Mouse (Mus musculus) lung, embryonic 14.5 days (tissue): ENCODE results near the gene Fcrla. TPM values are rescaled to one million over a fixed set of nuclear protein-coding genes. Genes with fewer than 3 reads are reported as not detected.

Experiments
- ATAC-seq: fragments of 200-750 bp; cut with Nextera tagmentation; 2 replicates; pipeline ENCODE4 v1.8.0; 2017; ENCODE audit warnings: mild to moderate bottlenecking, moderate TSS enrichment, moderate library complexity; ENCODE audit not compliant: insufficient read depth
- DNase-seq: peaks from one replicate; pipeline ENCODE4 v3.0.0-alpha.2; 2015
- H3K27ac ChIP-seq: fragments of 300-500 bp; sonication (generic); 2 replicates; pipeline ENCODE4 v1.5.1; 2014; ENCODE audit warnings: low read depth, mild to moderate bottlenecking, moderate library complexity
- H3K27me3 ChIP-seq: fragments of 300-500 bp; sonication (generic); 2 replicates; pipeline ENCODE4 v1.6.1; 2014; ENCODE audit warnings: low read length, control low read depth; ENCODE audit not compliant: insufficient read depth
- H3K36me3 ChIP-seq: fragments of 300-500 bp; sonication (generic); 2 replicates; pipeline ENCODE4 v1.6.1; 2014; ENCODE audit warnings: control low read depth; ENCODE audit not compliant: insufficient read depth
- H3K4me1 ChIP-seq: fragments of 300-500 bp; sonication (generic); 2 replicates; pipeline ENCODE4 v1.6.1; 2014; ENCODE audit warnings: antibody characterized with exemption, control low read depth; ENCODE audit not compliant: insufficient read depth
- H3K4me2 ChIP-seq: fragments of 300-500 bp; sonication (generic); 2 replicates; pipeline ENCODE4 v1.6.1; 2014; ENCODE audit warnings: mild to moderate bottlenecking
- H3K4me3 ChIP-seq: fragments of 300-500 bp; sonication (generic); 2 replicates; pipeline ENCODE4 v1.5.1; 2014; ENCODE audit warnings: low read depth, low read length
- H3K9ac ChIP-seq: fragments of 300-500 bp; sonication (generic); 2 replicates; pipeline ENCODE4 v1.6.1; 2014
- H3K9me3 ChIP-seq: fragments of 300-500 bp; sonication (generic); 2 replicates; pipeline ENCODE4 v1.6.1; 2016; ENCODE audit warnings: low read depth, low read length, control low read depth
- CTCF ChIP-seq: IDR thresholded peaks from 2 replicates; pipeline ENCODE4 v1.5.1; 2016; ENCODE audit warnings: antibody characterized with exemption, low read depth
- WGBS: fragments of 180-500 bp; shearing (Covaris S2); extraction: QIAGEN DNeasy Blood & Tissue Kit; methylation state at CpG from one replicate; pipeline ENCODE4 v1.1.7; 2014; 5-methylcytosine and 5-hydroxymethylcytosine counted together
- polyA plus RNA-seq: library from polyadenylated mRNA; unstranded; fragments of >200 nt; fragmentation: Nextera tagmentation; extraction: Ambion mirVana; gene quantifications from 2 replicates; pipeline ENCODE4 v1.2.1, GENCODE M21; 2014

Fcrla gene
- polyA plus RNA-seq, 1 experiment from 2014 or later: not detected

- Histone ChIP-seq H3K27me3 (no peaks in the 10 kb centered on the region), H3K4me2 (no peak overlapping the region), H3K27ac (no peak overlapping the region), H3K9me3 (no peaks in the 10 kb centered on the region), H3K36me3 (no peaks in the 10 kb centered on the region), H3K4me1 (no peaks in the 10 kb centered on the region), H3K4me3 (no peak overlapping the region), H3K9ac (no peak overlapping the region)
- 74% methylated on average over 4 of the region's 4 CpGs for WGBS
- ATAC-seq: no peak
- TF ChIP-seq CTCF: no peak
- DNase-seq: no peak
Measured at GRCm38 (mm10) chr1:170889310-170889709, 38.1 kb downstream of the Fcrla start.

- 38% methylated on average over 6 of the region's 6 CpGs for WGBS
- no peak for TF ChIP-seq CTCF
- Histone ChIP-seq H3K27ac (no peak overlapping the region), H3K27me3 (no peaks in the 10 kb centered on the region), H3K4me3 (no peak overlapping the region), H3K4me2 (no peak overlapping the region), H3K4me1 (no peaks in the 10 kb centered on the region), H3K9me3 (no peaks in the 10 kb centered on the region), H3K9ac (no peak overlapping the region), H3K36me3 (0 out of 2 replicates have a peak, but pooled peaks cover 5% of the 10 kb centered on the region)
- ATAC-seq (no peak), DNase-seq (no peak)
Measured at GRCm38 (mm10) chr1:170886044-170886458, 41.3 kb downstream of the Fcrla start.

GRCm38 (mm10) chr1:170884978-170885561 is 42.3 kb downstream of the Fcrla start, which contains the start of the genes Gm26620 and Dusp12:
Gm26620 (plus strand) TSS chr1:170885065.
Dusp12 (minus strand) TSS chr1:170885540.
- peak within 1 kb of the TSS; percentile 95 for H3K4me3 ChIP-seq
- ATAC-seq (peak; percentile 94), DNase-seq (peak; percentile 95)
- H3K27ac ChIP-seq: peak within 1 kb of the TSS; percentile 81
- no peaks in the 10 kb centered on the region for H3K27me3 ChIP-seq
- H3K9me3 ChIP-seq: no peaks in the 10 kb centered on the region
- no peaks in the 10 kb centered on the region for H3K4me1 ChIP-seq
- H3K36me3 ChIP-seq: peaks cover 14% of the 10 kb centered on the region
- TF ChIP-seq CTCF: peak; percentile 75
- peak within 1 kb of the TSS; percentile 90 for H3K9ac ChIP-seq
- H3K4me2 ChIP-seq: peak within 1 kb of the TSS; percentile 85
- under 1% methylated on average over 46 of the region's 46 CpGs for WGBS

- no peaks in the 10 kb centered on the region for H3K4me1 ChIP-seq
- no peak for TF ChIP-seq CTCF
- peak overlapping the region; percentile 95 for H3K4me3 ChIP-seq
- no peaks in the 10 kb centered on the region for H3K27me3 ChIP-seq
- no peak overlapping the region for H3K27ac ChIP-seq
- H3K4me2 ChIP-seq: peak overlapping the region; percentile 85
- 12% methylated on average over 8 of the region's 8 CpGs for WGBS
- peaks cover 19% of the 10 kb centered on the region for H3K36me3 ChIP-seq
- no peaks in the 10 kb centered on the region for H3K9me3 ChIP-seq
- no peak for DNase-seq
- peak; percentile 21; the same call in 1 of the 2 replicates for ATAC-seq
- peak overlapping the region; percentile 90 for H3K9ac ChIP-seq
Measured at GRCm38 (mm10) chr1:170884390-170884789, 43.0 kb downstream of the Fcrla start.

- 72% methylated on average over 5 of the region's 5 CpGs for WGBS
- DNase-seq (no peak), ATAC-seq (no peak)
- Histone ChIP-seq H3K36me3 (peaks cover 26% of the 10 kb centered on the region), H3K27ac (no peak overlapping the region), H3K9me3 (no peaks in the 10 kb centered on the region), H3K4me1 (no peaks in the 10 kb centered on the region), H3K4me3 (no peak overlapping the region), H3K27me3 (no peaks in the 10 kb centered on the region), H3K9ac (no peak overlapping the region), H3K4me2 (no peak overlapping the region)
- TF ChIP-seq CTCF: no peak
Measured at GRCm38 (mm10) chr1:170882915-170883485, 44.4 kb downstream of the Fcrla start.

GRCm38 (mm10) chr1:170876906-170877305 is 50.5 kb downstream of the Fcrla start:
- 92% methylated on average over 5 of the region's 5 CpGs for WGBS
- H3K4me1 ChIP-seq: no peaks in the 10 kb centered on the region
- no peaks in the 10 kb centered on the region for H3K9me3 ChIP-seq
- H3K27ac ChIP-seq: no peak overlapping the region
- H3K36me3 ChIP-seq: peaks cover 56% of the 10 kb centered on the region
- no peak overlapping the region for H3K9ac ChIP-seq
- H3K4me2 ChIP-seq: no peak overlapping the region
- DNase-seq (no peak), ATAC-seq (no peak)
- no peak overlapping the region for H3K4me3 ChIP-seq
- no peaks in the 10 kb centered on the region for H3K27me3 ChIP-seq
- no peak for TF ChIP-seq CTCF

GRCm38 (mm10) chr1:170875676-170876075 is 51.7 kb downstream of the Fcrla start:
- peaks cover 54% of the 10 kb centered on the region for H3K36me3 ChIP-seq
- WGBS: 60% methylated on average over 3 of the region's 3 CpGs

More at GRCm38 (mm10) chr1:170875676-170876075, 51.7 kb downstream of the Fcrla start:
- Histone ChIP-seq H3K27ac (no peak overlapping the region), H3K4me3 (no peak overlapping the region), H3K4me1 (no peaks in the 10 kb centered on the region), H3K27me3 (no peaks in the 10 kb centered on the region), H3K9me3 (no peaks in the 10 kb centered on the region), H3K9ac (no peak overlapping the region), H3K4me2 (no peak overlapping the region)
- DNase-seq (no peak), ATAC-seq (no peak)
- no peak for TF ChIP-seq CTCF
